Mouse (Mus musculus) T-cell, adult 2 months (primary cell): Measurements from ENCODE around the gene Acta1.

Source experiments
- DNase-seq: peaks from one replicate; pipeline ENCODE4 v3.0.0; 2022; ENCODE audit warnings: low spot score

The Acta1 gene

DNA sequence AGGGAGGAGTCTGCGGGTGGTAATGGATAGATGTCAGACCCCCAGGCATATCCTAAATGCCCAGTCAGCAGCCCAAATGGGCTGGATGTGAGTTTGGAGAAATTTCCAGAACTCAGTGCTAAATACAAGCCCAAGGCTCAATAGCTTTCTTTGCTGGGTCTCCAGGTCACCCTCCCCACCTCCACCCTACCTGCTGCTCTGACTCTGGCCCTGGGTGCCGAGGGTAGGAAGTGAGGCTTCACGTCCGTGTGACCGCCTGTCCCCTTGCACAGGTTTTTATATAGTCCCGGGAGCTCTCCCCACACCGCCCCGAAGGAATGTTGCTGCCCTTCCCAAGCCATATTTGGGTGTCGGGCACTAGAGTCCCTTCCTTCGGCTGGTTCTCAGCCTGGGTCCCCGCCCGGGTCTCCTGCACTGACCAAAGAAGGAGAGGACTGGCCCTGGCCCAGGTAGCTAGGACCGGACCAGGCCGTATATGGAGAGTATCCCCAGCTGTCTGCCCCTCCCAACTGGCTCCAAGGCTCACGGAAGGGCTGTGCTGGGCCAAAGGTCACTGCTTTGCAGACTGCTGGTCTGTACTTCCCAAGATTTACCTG, at the start of gene Acta1:
Gene Acta1 (minus strand): TSS at position 250 of the 596 bp plus-strand sequence.
- DNase-seq: no peak

DNA sequence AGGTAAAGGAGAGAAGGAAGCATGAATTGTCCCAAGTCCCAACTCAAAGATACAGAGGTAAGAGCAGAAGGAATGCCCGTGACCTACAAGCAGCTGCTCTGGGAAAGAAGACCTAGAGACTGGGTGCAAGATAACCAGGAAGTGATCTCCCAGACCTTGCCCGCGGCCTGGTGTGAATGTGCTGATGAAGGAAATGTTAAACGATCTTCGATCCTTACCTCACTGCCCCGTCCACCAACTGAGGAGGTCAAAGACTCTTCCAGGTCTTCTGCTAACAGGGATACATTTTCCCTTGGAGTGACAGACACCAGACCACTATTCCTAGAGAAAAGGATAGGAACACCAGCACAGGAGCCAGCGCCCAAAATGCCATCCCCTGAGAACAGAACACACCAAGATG, 34.5 kb upstream of the Acta1 start:
- DNase-seq: no peak

DNA sequence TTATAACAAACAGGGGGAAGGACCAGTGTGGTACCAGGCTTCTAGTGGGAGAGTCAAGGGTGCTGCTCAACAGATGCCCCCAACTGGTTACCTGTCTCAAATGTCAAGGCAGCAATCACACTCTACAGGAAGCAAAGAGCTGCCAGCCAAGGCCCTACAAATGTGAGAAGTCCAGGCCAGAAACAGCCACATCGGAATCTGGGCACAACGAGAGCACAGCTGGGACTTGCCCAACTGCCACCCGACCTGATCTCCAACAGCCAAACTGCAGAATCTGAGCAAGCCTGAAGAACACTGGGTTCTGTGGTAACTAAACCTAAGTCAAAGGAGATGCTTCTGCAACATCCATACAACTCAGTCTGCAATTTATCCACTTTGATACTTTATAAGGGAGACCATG, 31.1 kb upstream of the Acta1 start:
- DNase-seq: no peak

DNA sequence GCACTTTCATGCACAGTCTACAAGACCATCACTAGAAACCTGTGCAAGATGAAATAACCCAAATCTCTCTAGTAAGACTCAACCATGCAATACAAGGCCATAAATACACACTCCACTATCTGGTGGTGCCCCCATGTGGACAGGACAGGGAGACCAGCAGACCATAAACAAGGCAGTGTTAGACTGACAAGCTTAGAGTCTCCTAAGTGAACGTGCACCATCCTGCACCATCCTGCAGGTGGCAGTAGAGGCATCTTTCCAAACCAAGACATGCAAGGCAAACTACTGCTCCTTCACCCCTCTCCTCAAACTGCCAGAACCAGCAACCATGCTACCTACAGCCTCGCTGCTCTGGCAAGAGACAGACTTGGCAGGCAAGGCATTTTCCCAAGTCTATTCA, 30.2 kb upstream of the Acta1 start:
- DNase-seq: peak; percentile 70

DNA sequence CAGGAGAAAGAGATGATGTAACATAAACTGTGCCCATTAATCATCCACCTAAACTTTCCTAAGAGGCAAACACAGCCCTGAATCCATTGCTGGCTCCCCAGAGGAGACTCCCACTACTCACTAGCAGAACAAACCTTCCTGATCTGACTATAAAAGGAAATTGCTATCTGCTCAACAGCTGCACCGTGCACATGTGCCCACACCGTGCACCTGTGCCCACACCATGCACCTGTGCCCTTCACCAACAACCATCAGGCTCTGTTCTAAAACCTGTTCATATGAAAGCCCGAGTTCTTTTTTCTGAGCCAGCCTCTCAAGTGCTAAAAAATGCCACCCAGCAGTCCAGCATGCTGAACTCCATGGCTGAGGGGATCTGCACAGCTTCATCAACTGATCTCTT, 20.1 kb upstream of the Acta1 start:
- DNase-seq: no peak

DNA sequence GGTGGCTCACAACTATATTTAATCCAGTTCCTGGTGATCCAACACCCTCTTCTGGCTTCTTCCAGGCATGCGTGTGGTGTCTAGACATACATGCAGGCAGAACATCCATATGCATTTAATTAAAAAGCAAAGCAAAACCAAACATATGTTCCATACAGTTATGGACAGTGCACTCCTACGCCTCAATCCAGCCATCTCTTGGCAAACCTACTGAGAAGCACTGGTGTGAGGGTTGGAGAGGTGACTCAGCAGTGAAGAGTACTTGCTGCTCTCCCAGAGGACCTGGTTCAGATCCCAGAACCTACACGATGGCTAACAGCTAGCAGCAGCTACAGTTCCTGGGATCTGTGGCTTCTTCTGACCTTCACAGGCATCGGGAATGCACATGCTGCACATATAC, 17.7 kb upstream of the Acta1 start:
- DNase-seq: no peak

DNA sequence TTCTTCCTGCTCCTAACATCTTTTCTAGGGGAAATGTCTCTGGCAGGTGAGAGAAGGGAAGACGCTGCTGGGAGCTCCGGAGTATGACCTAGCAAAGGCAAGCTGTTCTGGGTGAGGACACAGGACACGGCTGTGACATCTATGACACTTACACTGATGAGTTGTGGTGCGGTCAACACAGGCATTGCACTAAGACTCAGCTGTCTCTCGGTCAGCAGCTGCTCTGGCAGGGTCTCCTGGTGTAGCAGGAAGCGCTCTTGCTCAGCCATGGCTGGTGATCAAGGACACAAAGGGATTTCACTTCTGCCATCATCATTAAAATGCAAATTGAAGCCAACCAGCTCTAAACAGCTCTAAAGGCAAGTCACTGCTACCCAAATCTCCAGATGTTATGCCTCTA, 13.1 kb upstream of the Acta1 start:
- no peak for DNase-seq

DNA sequence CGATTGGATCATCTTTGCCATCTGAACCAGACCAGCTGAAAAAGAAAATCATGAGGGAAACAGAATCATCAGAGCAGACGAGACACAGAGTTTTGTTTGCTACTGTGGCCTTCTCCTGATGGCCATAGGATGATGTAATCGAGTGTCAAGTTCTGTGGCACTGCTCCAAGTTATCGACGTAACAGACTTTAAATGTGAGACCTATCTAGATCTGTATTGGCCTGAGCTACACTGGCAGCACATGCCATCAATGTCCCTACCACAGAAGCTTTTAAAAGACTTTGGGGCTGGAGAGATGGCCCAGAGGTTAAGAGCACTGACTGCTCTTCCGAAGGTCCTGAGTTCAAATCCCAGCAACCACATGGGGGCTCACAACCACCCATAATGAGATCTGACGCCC, 8.1 kb upstream of the Acta1 start:
- no peak for DNase-seq

DNA sequence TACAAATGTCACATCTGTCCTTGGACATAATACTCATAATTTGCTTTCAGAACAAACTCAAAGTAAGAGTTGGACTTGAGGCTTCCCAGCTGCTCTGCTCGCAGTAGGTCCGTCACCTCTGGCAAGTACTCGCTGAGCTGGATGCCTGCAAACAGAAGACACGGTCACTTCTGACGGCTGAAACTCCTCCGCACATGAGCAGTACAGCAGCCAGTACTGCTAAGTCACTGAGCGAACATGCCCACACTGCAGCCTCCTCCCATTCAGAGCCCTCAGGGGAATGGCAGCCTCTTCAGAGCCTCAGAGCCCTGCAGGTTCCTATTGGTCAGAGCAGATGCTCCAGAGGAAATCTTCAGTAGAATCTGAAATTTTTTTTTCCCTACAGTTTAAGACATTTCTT, 4.8 kb upstream of the Acta1 start:
- DNase-seq: no peak

DNA sequence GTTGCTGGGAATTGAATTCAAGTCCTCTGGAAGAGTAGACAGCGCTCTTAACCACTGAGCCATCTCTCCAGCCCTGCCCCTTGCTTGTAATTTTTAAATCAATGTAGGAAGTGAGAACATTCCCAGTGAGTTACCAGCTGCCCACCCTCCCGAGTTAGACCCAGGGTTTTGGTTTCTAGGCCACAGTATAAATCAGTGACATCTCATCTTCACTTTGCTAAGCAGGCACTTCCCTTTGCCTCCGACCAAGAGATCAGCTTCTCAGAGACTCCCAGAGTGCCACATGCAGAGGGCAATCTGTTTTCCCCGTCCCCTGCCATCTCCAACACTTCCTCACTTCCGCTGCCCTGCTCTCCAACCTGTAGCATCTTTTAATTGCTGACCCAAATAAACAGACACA, 4.0 kb upstream of the Acta1 start:
- DNase-seq: no peak

DNA sequence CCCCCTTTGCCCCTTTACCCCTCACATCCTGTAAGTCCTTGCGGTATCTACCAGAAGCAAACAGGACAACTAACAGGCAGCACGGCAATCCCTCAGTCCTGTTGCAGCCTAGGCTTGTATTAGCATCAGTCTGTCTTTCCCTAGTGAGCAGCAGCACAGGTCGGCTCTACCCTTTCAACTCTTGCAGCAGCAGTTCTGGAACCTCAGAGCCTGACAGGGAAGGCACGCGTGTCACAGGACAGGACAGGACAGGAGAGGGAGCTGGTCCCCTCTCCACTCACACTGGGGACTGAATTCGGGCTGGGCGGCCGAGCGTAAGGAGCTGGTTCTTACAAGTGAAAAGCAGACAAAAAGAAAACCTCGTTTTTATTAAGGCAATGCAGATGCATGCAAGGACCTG, 2.2 kb upstream of the Acta1 start:
- DNase-seq: no peak

DNA sequence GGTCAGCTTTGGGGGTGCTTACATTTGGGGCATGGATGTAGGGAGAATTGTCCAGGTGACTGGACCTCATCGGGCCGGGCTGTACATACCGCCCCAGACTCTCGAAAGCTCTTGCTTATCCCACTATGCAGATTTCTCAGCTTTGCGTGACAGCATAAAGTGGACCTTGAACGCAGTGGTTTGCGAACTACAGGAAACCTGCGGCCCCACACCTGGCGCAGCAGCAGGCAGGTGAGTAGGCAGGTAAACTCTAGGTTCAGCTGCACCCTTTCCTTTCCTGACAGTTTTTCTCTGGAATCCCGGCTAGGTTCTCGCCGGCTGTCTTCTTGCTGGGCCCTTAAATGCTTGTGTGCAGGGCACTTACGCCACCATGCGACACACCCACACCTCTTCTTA, 1.8 kb upstream of the Acta1 start:
- DNase-seq: no peak

DNA sequence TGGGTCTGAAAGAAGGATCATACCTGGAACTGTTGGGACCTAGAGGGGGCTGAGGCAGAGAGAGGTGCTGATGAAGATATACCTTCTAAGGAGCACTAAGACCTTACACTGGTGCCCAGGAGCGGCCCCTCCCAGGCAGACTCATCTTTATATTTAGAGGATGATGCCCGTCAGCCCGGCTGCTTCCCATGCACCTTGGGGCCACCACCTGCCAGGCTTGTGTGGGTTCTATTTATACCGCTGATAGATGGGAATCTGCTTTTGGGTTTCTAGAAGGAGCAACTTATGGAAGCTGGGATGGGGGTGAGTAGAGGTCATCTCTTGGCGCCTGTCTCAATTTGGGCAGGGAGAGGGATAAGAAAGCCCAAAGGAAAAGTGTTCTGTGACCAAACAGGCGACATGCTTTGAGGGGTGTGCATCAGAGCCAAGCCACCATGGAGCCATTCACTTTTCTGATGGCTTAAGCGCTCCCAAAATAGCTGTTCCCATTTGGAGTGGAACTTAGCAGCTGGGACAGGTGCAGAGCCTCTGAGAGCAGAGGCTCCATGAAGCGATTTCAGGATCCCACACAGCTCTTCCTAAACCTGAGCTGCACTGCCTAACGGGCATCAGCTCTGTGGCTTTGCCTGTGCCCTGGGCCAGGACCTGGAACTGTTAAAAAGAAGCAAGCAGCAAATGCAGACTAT, 1.3 kb upstream of the Acta1 start:
- no peak for DNase-seq

DNA sequence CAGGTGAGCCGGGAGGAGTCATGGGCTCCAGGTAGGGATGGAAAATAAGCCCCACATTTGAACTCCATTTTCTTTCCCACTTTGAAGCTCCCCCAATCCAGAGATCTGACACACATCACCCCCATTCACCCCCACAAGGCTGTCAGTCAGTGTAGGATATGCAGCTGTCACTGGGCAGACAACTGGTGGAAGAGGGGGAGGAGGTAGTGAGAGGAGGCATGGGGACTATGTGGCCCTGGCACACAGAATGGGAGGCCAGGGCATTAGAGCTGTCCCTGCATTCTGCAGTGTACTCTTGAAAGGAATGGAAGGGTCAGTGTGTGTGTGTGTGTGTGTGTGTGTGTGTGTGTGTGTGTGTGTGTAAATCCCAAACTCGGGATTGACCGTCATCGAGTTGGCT, 679 bp upstream of the Acta1 start:
- DNase-seq: no peak

DNA sequence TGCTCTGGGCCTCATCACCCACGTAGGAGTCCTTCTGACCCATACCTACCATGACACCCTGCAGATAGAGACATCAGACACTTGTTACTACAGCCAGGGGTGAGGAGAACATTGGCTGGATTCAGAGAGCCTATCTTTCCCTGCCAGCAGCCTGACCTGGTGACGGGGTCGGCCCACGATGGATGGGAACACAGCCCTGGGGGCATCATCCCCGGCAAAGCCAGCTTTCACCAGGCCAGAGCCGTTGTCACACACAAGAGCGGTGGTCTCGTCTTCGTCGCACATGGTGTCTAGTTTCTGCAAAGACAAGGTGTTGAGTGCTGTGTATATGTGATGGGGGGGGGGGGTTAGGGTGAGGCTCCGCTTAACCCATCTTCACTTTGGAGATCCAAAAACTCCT, 1.1 kb downstream of the Acta1 start:
- no peak for DNase-seq

DNA sequence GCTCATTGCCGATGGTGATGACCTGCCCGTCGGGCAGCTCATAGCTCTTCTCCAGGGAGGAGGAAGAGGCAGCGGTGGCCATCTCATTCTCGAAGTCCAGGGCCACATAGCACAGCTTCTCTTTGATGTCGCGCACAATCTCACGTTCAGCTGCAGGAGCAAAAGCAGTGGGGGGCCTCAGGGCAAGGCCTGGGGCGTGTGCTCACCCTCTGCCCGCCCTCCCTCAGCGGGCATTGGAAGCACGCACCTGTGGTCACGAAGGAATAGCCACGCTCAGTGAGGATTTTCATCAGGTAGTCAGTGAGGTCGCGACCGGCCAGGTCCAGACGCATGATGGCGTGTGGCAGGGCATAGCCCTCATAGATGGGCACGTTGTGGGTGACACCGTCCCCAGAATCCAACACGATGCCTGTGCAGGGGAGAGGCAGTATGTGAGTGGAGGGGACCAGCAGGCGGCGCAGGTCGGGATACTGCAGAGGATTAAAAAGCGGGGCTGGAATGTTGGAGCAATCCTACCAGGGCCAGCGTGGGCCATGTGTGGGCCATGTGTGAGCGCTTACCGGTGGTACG, 1.9 kb downstream of the Acta1 start:
- no peak for DNase-seq

DNA sequence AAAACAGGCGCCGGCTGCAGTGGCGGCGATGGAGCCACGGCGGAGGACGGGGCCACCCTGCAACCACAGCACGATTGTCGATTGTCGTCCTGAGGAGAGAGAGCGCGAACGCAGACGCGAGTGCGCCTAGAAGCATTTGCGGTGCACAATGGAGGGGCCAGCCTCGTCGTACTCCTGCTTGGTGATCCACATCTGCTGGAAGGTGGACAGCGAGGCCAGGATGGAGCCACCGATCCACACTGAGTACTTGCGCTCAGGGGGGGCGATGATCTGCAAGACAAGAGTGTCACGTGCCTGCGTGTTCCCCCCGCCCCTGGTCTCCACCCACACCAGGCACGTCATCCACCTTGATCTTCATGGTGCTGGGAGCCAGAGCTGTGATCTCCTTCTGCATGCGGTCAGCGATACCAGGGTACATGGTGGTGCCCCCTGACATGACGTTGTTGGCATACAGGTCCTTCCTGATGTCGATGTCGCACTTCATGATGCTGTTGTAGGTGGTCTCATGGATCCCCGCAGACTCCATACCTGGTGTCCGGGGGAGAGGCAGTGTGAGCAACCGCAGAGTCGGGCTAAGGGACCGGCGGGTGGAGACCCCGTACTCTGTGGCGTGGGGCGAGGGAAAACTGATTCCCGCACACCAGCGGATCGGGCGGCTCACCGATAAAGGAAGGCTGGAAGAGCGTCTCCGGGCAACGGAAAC, 2.5 kb downstream of the Acta1 start:
- peak; percentile 29 for DNase-seq

DNA sequence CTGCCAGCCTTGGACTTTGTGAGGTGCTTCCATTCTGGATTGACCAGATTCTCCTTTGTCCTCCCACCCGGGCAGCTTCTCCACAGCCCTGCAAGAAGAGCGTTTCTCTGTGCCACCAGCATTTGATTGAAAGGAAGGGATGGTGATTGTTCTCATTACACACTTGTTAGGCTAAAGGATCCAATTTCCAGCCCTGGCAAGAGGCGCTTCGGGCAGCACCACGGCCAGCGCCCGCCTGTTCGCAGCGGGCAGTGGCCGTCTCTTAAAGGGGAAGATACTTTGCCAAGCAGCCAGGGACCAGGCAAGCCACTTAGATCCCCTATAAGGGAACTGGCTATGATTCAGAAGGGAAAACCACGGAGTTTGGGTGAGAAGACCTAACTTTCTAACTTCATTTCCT, 3.3 kb downstream of the Acta1 start:
- DNase-seq: no peak

DNA sequence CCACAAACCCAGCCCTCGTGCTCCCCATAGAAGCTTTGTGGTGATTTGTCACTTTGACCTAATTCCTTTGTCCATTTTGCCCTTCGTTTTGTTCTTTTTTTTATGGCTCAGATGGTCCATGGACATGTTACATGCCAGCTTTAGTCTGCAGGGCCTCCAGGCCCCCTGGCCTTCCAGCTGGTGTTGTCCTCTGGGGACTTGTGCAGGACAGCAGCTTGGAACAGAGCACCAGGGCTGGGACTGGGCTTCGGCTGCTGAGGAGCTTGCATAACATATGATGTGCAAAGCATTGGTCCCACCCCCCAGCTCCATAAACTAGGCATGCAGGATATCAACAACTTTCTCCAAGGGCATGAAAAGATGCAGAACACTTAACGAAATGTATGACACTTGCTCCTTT, 4.8 kb downstream of the Acta1 start:
- no peak for DNase-seq

DNA sequence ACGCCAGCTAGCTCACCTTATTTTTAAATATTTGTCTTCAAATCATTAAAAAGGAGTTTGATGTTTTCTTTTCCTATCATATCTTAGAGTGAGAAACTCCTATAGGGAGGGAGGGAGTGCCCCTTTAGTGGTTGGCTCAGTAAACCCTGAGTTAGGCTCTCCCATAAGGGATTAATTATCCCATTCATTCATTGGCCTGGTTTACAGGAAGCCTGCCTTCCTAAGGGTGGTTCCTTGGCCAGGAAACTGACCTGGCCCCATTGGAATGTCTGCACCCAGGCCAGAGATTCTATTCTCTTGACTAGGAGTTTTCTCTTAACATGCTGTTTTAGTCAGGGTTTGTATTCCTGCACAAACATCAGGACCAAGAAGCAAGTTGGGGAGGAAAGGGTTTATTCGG, 6.6 kb downstream of the Acta1 start:
- DNase-seq: no peak

DNA sequence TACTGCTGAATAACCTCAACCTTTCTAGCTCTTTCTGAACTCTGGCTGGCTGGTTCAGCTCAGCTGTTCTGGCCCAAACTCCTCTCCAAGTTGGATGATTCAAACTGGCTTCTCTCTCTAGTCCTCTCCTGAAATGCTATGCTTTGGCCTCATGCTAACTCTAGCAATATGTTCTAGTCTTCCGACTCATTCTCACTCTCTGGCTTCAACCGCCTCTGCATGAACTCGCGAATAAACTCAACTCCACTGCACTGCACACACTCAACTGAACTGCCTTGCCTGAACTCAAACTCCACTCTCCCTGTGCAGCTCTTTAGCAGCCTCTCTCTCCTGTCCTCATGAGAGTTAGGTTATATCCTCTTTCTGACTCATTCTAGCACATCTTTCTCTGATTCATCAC, 7.4 kb downstream of the Acta1 start:
- DNase-seq: no peak

DNA sequence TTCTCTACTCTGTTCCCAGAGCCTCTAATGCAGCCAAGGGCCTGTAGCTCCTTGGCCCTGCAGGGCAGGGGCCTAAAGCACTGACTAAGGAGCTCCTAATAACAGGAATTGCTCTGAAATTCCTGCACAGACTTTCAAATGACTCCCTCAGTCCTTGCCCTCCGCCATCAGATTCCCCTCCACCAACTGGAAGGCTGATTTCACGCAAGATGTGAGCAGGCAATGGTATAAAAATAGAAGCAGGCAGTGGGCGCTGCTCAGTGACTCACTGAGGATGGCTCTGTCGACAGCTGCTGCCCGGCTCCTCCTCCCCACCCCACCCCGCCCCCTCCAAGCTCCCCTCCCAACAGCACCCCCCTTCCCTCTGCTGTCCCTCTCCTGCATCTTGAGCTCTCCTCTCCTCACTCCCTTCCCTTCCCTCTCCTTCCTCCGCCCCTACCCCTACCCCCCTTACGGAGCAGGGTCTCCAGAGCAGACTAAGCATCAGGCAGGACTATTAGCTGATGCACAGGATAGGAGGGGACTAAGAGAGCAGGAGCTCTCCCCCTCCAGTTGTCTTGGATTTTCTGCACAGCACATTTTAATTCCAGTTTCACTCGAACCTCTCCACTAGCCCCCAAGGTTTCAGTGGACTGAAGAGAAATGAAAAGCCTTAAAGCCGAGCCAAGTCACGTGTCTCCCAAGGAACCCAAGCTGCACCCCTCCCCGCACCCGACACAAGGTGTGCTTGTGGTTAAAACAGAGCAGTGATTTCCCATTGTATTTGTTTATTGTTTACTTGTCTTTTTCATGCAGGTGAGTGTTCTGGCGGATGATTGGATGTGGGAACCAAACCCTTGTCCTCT, 9.6 kb downstream of the Acta1 start:
- DNase-seq: no peak
